Mouse (Mus musculus) testis, adult 2 months (tissue): ENCODE measurements around the gene Kank2.

Experiments
- CTCF ChIP-seq: fragments of 200-500 bp; IDR thresholded peaks from 2 replicates; pipeline ENCODE4 v1.5.1; 2012; ENCODE audit warnings: low read depth, mild to moderate bottlenecking, inconsistent platforms, low read length, moderate library complexity; ENCODE audit not compliant: control insufficient read depth, insufficient read depth, insufficient replicate concordance
- POLR2A ChIP-seq: fragments of 200-500 bp; IDR thresholded peaks from 2 replicates; pipeline ENCODE4 v1.6.1; 2012; ENCODE audit warnings: low read depth, mild to moderate bottlenecking, inconsistent platforms, low read length, moderate library complexity; ENCODE audit not compliant: control insufficient read depth

- TF ChIP-seq POLR2A (no peak), CTCF (no peak)
These were observed 10.9 kb downstream of the Kank2 start for GRCm38 (mm10) chr9:21787654-21788053.
